Mouse (Mus musculus) kidney, embryonic 15.5 days (tissue): ENCODE results near the gene Hoxa2. TPM values are rescaled to one million over a fixed set of nuclear protein-coding genes. Genes with fewer than 3 reads are reported as not detected.

ENCODE experiments used
- ATAC-seq: fragments of 200-750 bp; cut with Nextera tagmentation; replicated peaks from 2 replicates; pipeline ENCODE4 v1.8.0; 2017; ENCODE audit warnings: moderate TSS enrichment; ENCODE audit not compliant: low FRiP score
- H3K27ac ChIP-seq: fragments of 300-500 bp; sonication (generic); 2 replicates; pipeline ENCODE4 v1.5.1; 2015; ENCODE audit warnings: mild to moderate bottlenecking, inconsistent platforms
- H3K27me3 ChIP-seq: fragments of 300-500 bp; sonication (generic); 2 replicates; pipeline ENCODE4 v1.6.1; 2015; ENCODE audit warnings: inconsistent platforms
- H3K36me3 ChIP-seq: fragments of 300-500 bp; sonication (generic); 2 replicates; pipeline ENCODE4 v1.6.1; 2015; ENCODE audit warnings: inconsistent platforms
- H3K4me1 ChIP-seq: fragments of 300-500 bp; sonication (generic); 2 replicates; pipeline ENCODE4 v1.6.1; 2015; ENCODE audit warnings: inconsistent platforms
- H3K4me2 ChIP-seq: fragments of 300-500 bp; sonication (generic); 2 replicates; pipeline ENCODE4 v1.6.1; 2015; ENCODE audit warnings: moderate library complexity, mild to moderate bottlenecking, inconsistent platforms
- H3K4me3 ChIP-seq: fragments of 300-500 bp; sonication (generic); replicated peaks from 2 replicates; pipeline ENCODE4 v1.5.1; 2015; ENCODE audit warnings: mild to moderate bottlenecking, inconsistent platforms
- H3K9ac ChIP-seq: fragments of 300-500 bp; sonication (generic); 2 replicates; pipeline ENCODE4 v1.6.1; 2015; ENCODE audit warnings: mild to moderate bottlenecking, inconsistent platforms
- H3K9me3 ChIP-seq: fragments of 300-500 bp; sonication (generic); replicated peaks from 2 replicates; pipeline ENCODE4 v1.6.1; 2016; ENCODE audit warnings: inconsistent platforms
- WGBS: fragments of 180-500 bp; shearing (Covaris S2); methylation state at CpG from one replicate; pipeline ENCODE4 v1.1.7; 2015; ENCODE audit warnings: mixed read lengths; 5-methylcytosine and 5-hydroxymethylcytosine counted together
- polyA plus RNA-seq: library from polyadenylated mRNA; unstranded; fragments of >200 nt; fragmentation: Nextera tagmentation; extraction: Ambion mirVana; gene quantifications from 2 replicates; pipeline ENCODE4 v1.2.1, GENCODE M21; 2015

Gene Hoxa2
- polyA plus RNA-seq, 1 experiment from 2014 or later, result 2.2 TPM

DNA sequence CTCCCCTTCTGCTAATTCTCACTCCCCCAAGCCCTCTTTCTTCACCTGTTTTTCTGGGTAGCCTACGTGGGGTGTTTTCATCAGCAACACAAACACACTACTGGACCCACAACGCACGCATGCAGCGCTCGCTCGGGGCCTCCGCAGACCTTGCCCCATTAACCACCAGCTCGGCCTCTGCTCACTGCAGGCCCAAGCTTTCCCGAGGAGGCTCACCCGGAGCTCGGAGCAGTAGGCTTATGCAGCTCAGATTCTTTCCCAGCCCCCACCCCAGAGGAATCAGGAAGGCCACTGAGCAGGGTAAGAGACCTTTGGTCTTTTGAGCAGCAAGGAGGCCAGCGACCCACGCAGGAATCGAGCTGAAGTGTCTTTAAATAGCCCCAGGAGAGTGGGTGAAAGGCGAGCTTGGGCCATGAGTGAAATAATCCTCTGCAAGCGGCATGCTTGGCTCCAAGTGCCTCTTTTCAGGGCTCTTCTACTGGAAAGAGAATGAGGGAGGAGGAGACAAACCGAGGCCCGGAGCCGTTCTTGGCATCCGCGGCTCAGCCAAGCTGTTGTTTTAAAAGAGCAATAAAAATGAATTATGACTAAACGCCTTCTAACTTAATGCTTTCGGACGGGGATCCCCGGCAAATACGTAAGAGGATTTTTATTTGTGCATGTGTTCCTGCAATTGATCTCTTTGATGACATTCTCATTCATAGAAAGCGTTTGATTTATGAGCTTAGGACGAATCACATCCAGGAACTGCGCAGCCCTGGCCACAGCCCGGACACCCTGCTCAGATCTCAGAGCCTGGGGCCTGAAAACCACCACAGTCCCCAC is 3.9 kb downstream of the Hoxa2 start:
- Histone ChIP-seq H3K4me1 (peaks cover 86% of the 10 kb centered on the region), H3K27me3 (peaks cover 24% of the 10 kb centered on the region), H3K36me3 (no peaks in the 10 kb centered on the region), H3K27ac (peak overlapping the region; percentile 95), H3K4me3 (peak overlapping the region; percentile 85), H3K9me3 (no peaks in the 10 kb centered on the region), H3K9ac (peak overlapping the region; percentile 34), H3K4me2 (peak overlapping the region; percentile 97)
- peak; percentile 49 for ATAC-seq
- 3% methylated on average over 30 of the region's 30 CpGs for WGBS

GRCm38 (mm10) chr6:52159979-52160378 is 4.7 kb downstream of the Hoxa2 start:
- Histone ChIP-seq H3K36me3 (no peaks in the 10 kb centered on the region), H3K4me2 (peak overlapping the region; percentile 97), H3K4me1 (peaks cover 78% of the 10 kb centered on the region), H3K9me3 (no peaks in the 10 kb centered on the region), H3K27me3 (peaks cover 32% of the 10 kb centered on the region), H3K4me3 (peak overlapping the region; percentile 85), H3K9ac (peak overlapping the region; percentile 34; the same call in 1 of the 2 replicates), H3K27ac (peak overlapping the region; percentile 95)
- no peak for ATAC-seq
- WGBS, result 11% methylated on average over 9 of the region's 9 CpGs

DNA sequence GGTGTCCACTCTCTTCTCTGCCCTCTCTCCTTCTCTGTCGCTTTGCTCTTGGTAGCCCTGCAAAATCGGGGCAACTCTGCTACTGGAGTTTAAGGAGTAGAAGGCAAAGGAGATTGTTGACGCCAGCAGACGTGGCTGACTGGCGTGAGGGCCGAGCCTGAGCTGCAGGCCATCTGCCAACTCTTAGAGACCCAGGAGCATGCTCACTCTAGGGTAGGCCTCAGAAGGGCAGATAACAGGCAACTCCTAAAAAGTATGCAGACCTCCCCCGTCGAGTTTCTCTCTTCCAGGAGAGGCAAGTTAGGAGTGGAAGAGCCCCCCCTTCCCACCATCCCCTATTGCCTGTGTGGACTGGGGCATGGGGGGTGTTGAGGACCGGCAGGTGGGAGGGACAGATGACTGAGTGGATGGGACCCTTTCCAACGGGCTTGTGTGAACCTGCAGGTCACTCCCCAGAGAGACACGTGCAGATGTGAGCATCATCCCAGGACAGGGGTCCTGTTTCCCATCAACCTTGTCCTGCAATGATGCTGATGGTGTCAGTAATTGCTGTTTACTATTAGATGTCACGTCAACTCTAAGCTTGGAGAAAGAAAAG is 5.4 kb downstream of the Hoxa2 start:
- H3K27ac ChIP-seq, result peak overlapping the region; percentile 95
- 7% methylated on average over 12 of the region's 12 CpGs for WGBS
- H3K36me3 ChIP-seq, result no peaks in the 10 kb centered on the region
- peak overlapping the region; percentile 97 for H3K4me2 ChIP-seq
- H3K9me3 ChIP-seq, result no peaks in the 10 kb centered on the region
- peak; percentile 3 for ATAC-seq
- H3K27me3 ChIP-seq, result peaks cover 39% of the 10 kb centered on the region
- peak overlapping the region; percentile 77 for H3K9ac ChIP-seq
- H3K4me3 ChIP-seq, result peak overlapping the region; percentile 85
- peaks cover 71% of the 10 kb centered on the region for H3K4me1 ChIP-seq

- peak; percentile 83 for ATAC-seq
- H3K27me3 ChIP-seq, result peaks cover 46% of the 10 kb centered on the region
- WGBS, result under 1% methylated on average over 55 of the region's 55 CpGs
These were observed 6.2 kb downstream of the Hoxa2 start, which contains the start of gene Hoxa1 for GRCm38 (mm10) chr6:52158276-52159051. Hoxa1 (minus strand) TSS chr6:52158317.

DNA sequence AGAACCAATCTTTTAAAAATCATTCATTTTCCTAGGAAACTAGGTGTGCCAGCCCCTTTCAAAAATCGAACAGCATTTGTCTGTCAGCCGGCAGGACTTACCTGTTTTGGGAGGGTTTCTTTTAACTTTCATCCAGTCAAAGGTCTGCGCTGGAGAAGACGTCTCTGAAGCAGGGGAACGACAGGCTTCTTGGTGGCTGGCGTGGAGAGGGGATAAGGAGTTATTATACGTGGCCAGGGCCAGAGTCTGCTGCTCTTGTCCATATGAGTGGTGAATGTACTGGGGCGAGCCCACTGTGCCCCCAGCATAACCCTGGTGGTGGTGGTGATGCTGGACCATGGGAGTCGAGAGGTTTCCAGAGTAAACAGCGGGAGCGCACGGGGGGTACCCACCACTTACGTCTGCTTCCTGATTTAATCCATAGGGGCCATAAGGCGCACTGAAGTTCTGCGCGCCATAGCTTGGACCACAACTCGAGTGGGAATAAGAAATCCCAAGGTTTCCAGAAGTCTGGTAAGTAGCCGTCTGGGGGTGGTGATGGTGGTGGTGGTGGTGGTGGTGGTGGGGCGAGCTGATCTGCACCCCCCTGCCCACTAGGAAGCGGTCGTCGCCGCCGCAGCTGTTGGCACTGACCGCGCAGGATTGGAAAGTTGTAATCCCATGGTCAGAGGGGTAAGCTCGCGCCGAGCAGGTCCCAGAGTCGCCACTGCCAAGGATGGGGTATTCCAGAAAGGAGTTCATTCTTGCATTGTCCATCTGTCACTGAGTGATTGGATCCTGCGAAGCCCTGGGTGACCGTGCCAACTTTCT is 7.0 kb downstream of the Hoxa2 start:
- no peaks in the 10 kb centered on the region for H3K9me3 ChIP-seq
- peak overlapping the region; percentile 77; the same call in 1 of the 2 replicates for H3K9ac ChIP-seq
- H3K4me2 ChIP-seq, result peak overlapping the region; percentile 97
- peaks cover 54% of the 10 kb centered on the region for H3K27me3 ChIP-seq
- ATAC-seq, result peak; percentile 47; the same call in 1 of the 2 replicates
- peak overlapping the region; percentile 85 for H3K4me3 ChIP-seq
- 0 out of 2 replicates have a peak overlapping the region, but pooled peaks have one; percentile 95 for H3K27ac ChIP-seq
- whole genome bisulfite sequencing, result under 1% methylated on average over 32 of the region's 32 CpGs
- H3K36me3 ChIP-seq, result no peaks in the 10 kb centered on the region
- H3K4me1 ChIP-seq, result peaks cover 61% of the 10 kb centered on the region

More at GRCm38 (mm10) chr6:52158276-52159051, 6.2 kb downstream of the Hoxa2 start, which contains the start of gene Hoxa1:
- H3K27ac ChIP-seq, result peak within 1 kb of the TSS; percentile 95
- peaks cover 63% of the 10 kb centered on the region for H3K4me1 ChIP-seq
- H3K9me3 ChIP-seq, result no peaks in the 10 kb centered on the region
- H3K9ac ChIP-seq, result peak within 1 kb of the TSS; percentile 77
- H3K4me3 ChIP-seq, result peak within 1 kb of the TSS; percentile 85
- no peaks in the 10 kb centered on the region for H3K36me3 ChIP-seq
- H3K4me2 ChIP-seq, result peak within 1 kb of the TSS; percentile 97

DNA sequence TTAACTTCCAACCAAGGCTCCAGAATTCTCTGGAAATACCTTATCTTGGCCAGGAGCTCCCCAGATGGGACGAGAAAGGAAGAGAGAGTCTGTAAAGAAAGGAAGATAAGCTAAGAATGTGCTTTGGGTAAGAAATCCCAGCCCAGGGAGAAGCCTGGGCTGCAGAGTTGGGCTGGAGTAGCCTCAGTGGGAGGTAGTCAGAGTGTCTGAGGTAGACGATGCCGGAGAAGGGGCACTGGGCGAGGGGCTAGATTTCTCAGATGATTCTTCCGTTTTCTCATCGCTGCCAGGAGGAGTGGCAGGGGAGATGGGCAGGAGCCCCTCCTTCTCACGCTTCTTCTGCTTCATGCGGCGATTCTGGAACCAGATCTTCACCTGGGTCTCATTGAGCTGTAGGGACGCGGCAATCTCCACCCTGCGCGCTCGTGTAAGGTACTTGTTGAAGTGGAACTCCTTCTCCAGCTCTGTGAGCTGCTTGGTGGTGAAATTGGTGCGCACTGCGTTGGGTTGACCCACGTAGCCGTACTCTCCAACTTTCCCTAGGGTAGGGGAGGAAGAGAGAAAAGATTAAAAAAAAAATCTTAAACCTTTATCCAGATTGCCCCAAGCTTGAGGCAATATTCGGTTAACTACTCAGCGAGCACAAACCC is 8.0 kb downstream of the Hoxa2 start:
- H3K4me2 ChIP-seq, result peak overlapping the region; percentile 97
- H3K4me1 ChIP-seq, result peaks cover 52% of the 10 kb centered on the region
- H3K9ac ChIP-seq, result no peak overlapping the region
- no peaks in the 10 kb centered on the region for H3K36me3 ChIP-seq
- H3K27ac ChIP-seq, result no peak overlapping the region
- H3K27me3 ChIP-seq, result peaks cover 62% of the 10 kb centered on the region
- H3K4me3 ChIP-seq, result peak overlapping the region; percentile 20
- 13% methylated on average over 20 of the region's 20 CpGs for WGBS
- no peak for ATAC-seq
- H3K9me3 ChIP-seq, result no peaks in the 10 kb centered on the region

DNA sequence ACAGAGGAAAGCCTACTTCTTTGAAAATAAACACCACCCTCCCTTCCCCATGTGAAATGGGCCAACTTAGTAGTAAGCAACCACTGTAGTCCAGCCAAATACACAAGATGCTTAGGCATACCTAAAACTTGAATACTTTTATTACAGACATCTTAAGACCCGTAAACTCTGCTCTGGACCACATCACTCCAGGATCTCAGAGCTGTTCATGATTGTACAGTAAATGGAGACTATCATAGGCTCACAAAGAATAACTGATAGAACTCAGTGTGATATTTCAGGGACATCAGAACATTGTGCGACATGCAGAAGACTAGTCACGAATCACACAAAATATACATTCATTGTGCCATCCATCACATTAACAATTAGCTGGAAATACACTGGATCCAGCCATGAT is 9.2 kb downstream of the Hoxa2 start:
- Histone ChIP-seq H3K27ac (no peak overlapping the region), H3K27me3 (peaks cover 73% of the 10 kb centered on the region), H3K36me3 (no peaks in the 10 kb centered on the region), H3K9me3 (no peaks in the 10 kb centered on the region), H3K4me2 (no peak overlapping the region), H3K9ac (no peak overlapping the region), H3K4me3 (no peak overlapping the region), H3K4me1 (peaks cover 48% of the 10 kb centered on the region)
- ATAC-seq, result no peak
- 82% methylated on average over 3 of the region's 3 CpGs for WGBS

- Histone ChIP-seq H3K4me2 (no peak overlapping the region), H3K27me3 (peaks cover 85% of the 10 kb centered on the region), H3K27ac (no peak overlapping the region), H3K4me3 (no peak overlapping the region), H3K9me3 (no peaks in the 10 kb centered on the region), H3K36me3 (no peaks in the 10 kb centered on the region), H3K4me1 (peaks cover 37% of the 10 kb centered on the region), H3K9ac (no peak overlapping the region)
- no peak for ATAC-seq
- 51% methylated on average over 5 of the region's 5 CpGs for WGBS
These were observed 10.6 kb downstream of the Hoxa2 start for GRCm38 (mm10) chr6:52154044-52154443.

- H3K4me3 ChIP-seq, result no peak overlapping the region
- H3K4me1 ChIP-seq, result peaks cover 32% of the 10 kb centered on the region
- H3K27me3 ChIP-seq, result peaks cover 85% of the 10 kb centered on the region
- no peaks in the 10 kb centered on the region for H3K36me3 ChIP-seq
- H3K27ac ChIP-seq, result no peak overlapping the region
- H3K9ac ChIP-seq, result no peak overlapping the region
- ATAC-seq, result no peak
- H3K4me2 ChIP-seq, result no peak overlapping the region
- no peaks in the 10 kb centered on the region for H3K9me3 ChIP-seq
- 17% methylated on average over 6 of the region's 6 CpGs for WGBS
These were observed 11.4 kb downstream of the Hoxa2 start for GRCm38 (mm10) chr6:52153270-52153669.

GRCm38 (mm10) chr6:52152226-52153193 is 12.1 kb downstream of the Hoxa2 start:
- H3K9me3 ChIP-seq, result no peaks in the 10 kb centered on the region
- H3K4me2 ChIP-seq, result no peak overlapping the region
- H3K36me3 ChIP-seq, result no peaks in the 10 kb centered on the region
- H3K4me3 ChIP-seq, result no peak overlapping the region
- peaks cover 26% of the 10 kb centered on the region for H3K4me1 ChIP-seq
- no peak overlapping the region for H3K27ac ChIP-seq
- no peak overlapping the region for H3K9ac ChIP-seq
- 42% methylated on average over 16 of the region's 16 CpGs for WGBS
- ATAC-seq, result no peak
- peaks cover 79% of the 10 kb centered on the region for H3K27me3 ChIP-seq
